Mouse (Mus musculus): ENCODE measurements around the gene Klk1b4.

Klk1b4 gene

DNA sequence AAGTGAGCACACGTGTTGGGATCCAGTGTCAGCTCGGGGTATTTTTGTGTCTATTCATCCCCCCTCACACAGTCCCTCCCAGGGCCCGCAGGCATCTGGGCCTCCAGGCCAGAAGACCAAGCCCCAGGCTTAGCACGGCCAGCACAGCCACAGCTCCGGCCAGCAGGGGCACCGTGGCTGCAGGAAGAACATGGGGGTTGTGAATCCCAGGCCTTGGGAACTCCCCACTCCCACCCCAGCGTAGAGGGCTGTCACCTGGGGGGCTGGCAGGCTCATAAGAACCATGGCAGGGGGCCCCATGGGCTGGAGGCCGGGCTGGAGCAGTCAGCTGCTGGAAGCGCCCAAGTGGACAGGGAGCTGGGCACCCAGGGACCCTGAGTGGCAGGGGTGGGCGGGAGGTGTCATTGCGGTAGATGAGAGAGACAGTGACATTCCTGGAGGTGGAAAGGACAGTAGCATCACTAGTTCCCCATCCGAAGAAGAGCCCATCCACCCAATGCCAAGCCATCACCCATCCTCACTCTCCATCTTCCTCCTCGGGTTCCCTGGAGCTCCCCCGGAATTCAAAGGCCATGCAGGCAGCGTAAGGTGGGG is 45.9 kb downstream of the Klk1b4 start:
- no peak for DNase-seq (ENCODE audit: low spot score in 2 of 2)

DNA sequence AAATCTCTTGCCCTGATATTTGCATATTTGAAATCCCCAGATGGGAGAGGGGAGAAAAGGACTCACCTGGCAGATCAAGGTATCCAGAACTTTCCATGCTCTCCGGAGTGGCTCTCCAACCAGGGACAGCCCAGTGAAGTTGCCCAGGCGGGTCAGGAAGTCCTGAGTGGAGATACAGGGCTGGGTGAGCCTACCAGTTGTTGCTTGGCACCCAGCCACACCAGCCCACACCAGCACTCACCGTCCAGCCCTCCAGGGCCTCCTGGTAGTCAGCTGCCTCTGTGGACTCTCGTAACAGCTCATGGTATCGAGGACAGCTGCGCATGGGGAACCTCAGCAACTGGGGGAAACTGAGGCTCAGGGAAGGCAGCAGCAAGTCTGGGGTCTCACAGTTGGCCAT is 47.7 kb downstream of the Klk1b4 start:
- no peak for DNase-seq (ENCODE audit: low spot score in 2 of 2)

DNA sequence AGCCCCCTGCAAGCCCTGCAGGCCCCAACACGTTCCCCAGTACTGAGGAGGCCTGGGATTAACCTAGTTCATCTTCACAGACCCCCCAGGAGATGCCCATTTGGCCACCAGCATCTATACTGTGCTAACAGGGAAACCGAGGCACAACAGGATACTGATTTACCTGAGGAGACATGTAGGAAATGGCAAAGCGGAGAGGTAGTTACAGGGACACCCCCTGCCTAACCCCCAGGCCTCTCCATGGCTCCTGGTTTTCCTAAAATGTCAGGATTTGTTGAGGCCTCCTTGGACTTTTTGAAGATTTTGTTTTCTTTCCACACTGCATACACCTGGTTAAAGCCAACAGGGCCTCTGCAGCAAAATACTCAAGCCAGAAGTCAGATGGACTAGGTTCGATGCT is 50.0 kb downstream of the Klk1b4 start, which contains the start of gene Acp4:
Gene Acp4 (minus strand): TSS at position 101 of the 400 bp plus-strand sequence.
- no peak for DNase-seq (ENCODE audit: low spot score in 2 of 2)

- no peak for DNase-seq (ENCODE audit: low spot score in 2 of 2)
Measured at GRCm38 (mm10) chr7:44260410-44260809, 53.2 kb downstream of the Klk1b4 start.

DNA sequence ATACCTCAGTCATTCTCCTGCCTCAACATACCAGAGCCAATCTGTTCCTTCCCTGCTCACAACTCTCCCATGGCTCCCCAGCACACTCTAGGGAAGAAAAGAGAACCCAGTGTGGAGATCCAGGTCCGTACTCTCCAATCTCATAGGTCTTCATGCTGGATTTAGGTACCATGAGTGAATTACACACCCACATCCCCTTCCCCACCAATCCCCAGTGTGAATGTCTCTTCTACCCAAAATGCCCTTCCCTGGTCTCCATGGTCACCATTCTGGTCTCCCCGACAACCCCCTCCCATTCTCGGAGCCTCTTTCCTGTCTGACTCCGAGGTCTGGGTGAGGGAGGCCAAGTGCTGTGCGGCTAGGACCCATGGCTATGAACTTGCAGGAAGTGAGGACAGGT is 53.9 kb downstream of the Klk1b4 start, which contains the start of gene Gm15517:
Gene Gm15517 (plus strand): TSS at position 301 of the 400 bp plus-strand sequence.
- DNase-seq (ENCODE audit: low spot score in 2 of 2) = no peak
